Mouse (Mus musculus): ENCODE data around the gene Nfkbia.

- TF ChIP-seq CTCF (conservative IDR thresholded peaks at IDR 0.05; ENCODE audit: low read length) (no peak), NANOG (IDR thresholded peaks at IDR 0.05; ENCODE audit: borderline replicate concordance, low read length) (no peak)
Measured at GRCm38 (mm10) chr12:55463992-55464845, 28.2 kb downstream of the Nfkbia start.
